Mouse (Mus musculus): ENCODE results near the gene Hacd3. TPM values are rescaled to one million over a fixed set of nuclear protein-coding genes. Genes with fewer than 3 reads are reported as not detected.
"Not testable (repeated sequence)": the region's sequence is repeated elsewhere in the genome, so short reads cannot be mapped to it uniquely, and the experiment has no call there.

Hacd3 gene
- polyA plus RNA-seq, 1 experiment from 2014 or later, result 43.9 TPM

GRCm38 (mm10) chr9:65041430-65041829, 19.9 kb upstream of the Hacd3 start:
- H3K4me2 ChIP-seq (replicated peaks; ENCODE audit: low read depth), result no peak overlapping the region
- peaks cover 76% of the 10 kb centered on the region for H3K36me3 ChIP-seq (ENCODE audit: control insufficient read depth, insufficient read depth)
- H3K27ac ChIP-seq (ENCODE audit: low read depth, low read length), result no peak overlapping the region
- H3K4me3 ChIP-seq (ENCODE audit: low read depth, low read length), result no peak overlapping the region
- peak; percentile 56 for TF ChIP-seq CTCF (IDR thresholded peaks at IDR 0.05; ENCODE audit: low read depth)
- 95% methylated on average over 5 of the region's 5 CpGs for WGBS
- H3K9me3 ChIP-seq (ENCODE audit: control insufficient read depth), result no peaks in the 10 kb centered on the region
- no peaks in the 10 kb centered on the region for H3K4me1 ChIP-seq (replicated peaks; ENCODE audit: control insufficient read depth, insufficient read depth, low read length)
- H3K27me3 ChIP-seq (replicated peaks; ENCODE audit: control insufficient read depth, insufficient read depth, low read length), result no peaks in the 10 kb centered on the region
- H3K9ac ChIP-seq (ENCODE audit: low read depth, low read length), result no peak overlapping the region
- ATAC-seq, result no peak

DNA sequence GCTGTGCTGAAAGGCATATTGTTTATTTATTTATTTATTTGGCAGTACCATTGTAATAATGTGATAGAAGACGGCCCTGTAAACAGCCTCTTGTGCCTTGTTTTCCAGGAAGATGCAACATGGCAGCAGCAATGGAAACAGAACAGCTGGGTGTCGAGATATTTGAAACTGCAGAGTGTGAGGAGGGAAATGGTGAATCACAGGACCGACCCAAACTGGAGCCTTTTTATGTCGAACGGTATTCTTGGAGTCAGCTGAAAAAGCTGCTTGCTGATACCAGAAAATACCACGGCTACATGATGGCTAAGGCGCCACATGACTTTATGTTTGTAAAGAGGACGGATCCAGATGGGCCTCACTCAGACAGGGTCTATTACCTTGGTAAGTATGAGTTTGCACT, 15.4 kb upstream of the Hacd3 start:
- no peak overlapping the region for H3K4me3 ChIP-seq (ENCODE audit: low read depth, low read length)
- no peaks in the 10 kb centered on the region for H3K27me3 ChIP-seq (replicated peaks; ENCODE audit: control insufficient read depth, insufficient read depth, low read length)
- peaks cover 44% of the 10 kb centered on the region for H3K36me3 ChIP-seq (ENCODE audit: control insufficient read depth, insufficient read depth)
- WGBS, result 79% methylated on average over 8 of the region's 8 CpGs
- H3K4me2 ChIP-seq (replicated peaks; ENCODE audit: low read depth), result no peak overlapping the region
- no peak overlapping the region for H3K9ac ChIP-seq (ENCODE audit: low read depth, low read length)
- TF ChIP-seq CTCF (IDR thresholded peaks at IDR 0.05; ENCODE audit: low read depth), result no peak
- H3K9me3 ChIP-seq (ENCODE audit: control insufficient read depth), result no peaks in the 10 kb centered on the region
- no peaks in the 10 kb centered on the region for H3K4me1 ChIP-seq (replicated peaks; ENCODE audit: control insufficient read depth, insufficient read depth, low read length)
- ATAC-seq, result no peak
- H3K27ac ChIP-seq (ENCODE audit: low read depth, low read length), result no peak overlapping the region

DNA sequence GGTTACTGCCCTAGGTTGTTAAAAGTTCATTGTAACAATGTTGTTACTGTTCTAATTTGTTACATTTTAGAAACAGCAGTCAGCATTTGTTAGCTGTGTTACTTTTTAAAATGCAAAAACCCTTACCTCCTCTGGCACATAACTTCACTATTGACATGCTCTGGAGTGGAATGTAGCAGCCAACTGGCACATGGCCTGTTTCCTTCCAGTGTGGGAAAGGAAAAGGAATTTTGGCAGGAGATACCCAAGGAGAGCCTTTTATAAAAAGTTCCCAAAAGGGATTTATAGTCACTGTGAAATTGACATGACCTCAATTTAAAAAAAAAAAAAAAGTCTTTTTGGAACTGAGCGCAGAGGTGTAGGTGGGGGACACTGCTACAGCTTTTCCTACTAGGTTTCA, 15.0 kb upstream of the Hacd3 start:
- no peaks in the 10 kb centered on the region for H3K9me3 ChIP-seq (ENCODE audit: control insufficient read depth)
- H3K27me3 ChIP-seq (replicated peaks; ENCODE audit: control insufficient read depth, insufficient read depth, low read length), result no peaks in the 10 kb centered on the region
- ATAC-seq, result no peak
- 97% methylated on average over 1 of the region's 1 CpGs for WGBS
- H3K9ac ChIP-seq (ENCODE audit: low read depth, low read length), result no peak overlapping the region
- H3K4me1 ChIP-seq (replicated peaks; ENCODE audit: control insufficient read depth, insufficient read depth, low read length), result no peaks in the 10 kb centered on the region
- no peak overlapping the region for H3K27ac ChIP-seq (ENCODE audit: low read depth, low read length)
- no peak for TF ChIP-seq CTCF (IDR thresholded peaks at IDR 0.05; ENCODE audit: low read depth)
- no peak overlapping the region for H3K4me3 ChIP-seq (ENCODE audit: low read depth, low read length)
- no peak overlapping the region for H3K4me2 ChIP-seq (replicated peaks; ENCODE audit: low read depth)
- peaks cover 42% of the 10 kb centered on the region for H3K36me3 ChIP-seq (ENCODE audit: control insufficient read depth, insufficient read depth)

- Histone ChIP-seq H3K27me3 (replicated peaks; ENCODE audit: control insufficient read depth, insufficient read depth, low read length) (no peaks in the 10 kb centered on the region), H3K9me3 (ENCODE audit: control insufficient read depth) (no peaks in the 10 kb centered on the region), H3K36me3 (ENCODE audit: control insufficient read depth, insufficient read depth) (peaks cover 6% of the 10 kb centered on the region; the same call in 1 of the 2 replicates), H3K9ac (ENCODE audit: low read depth, low read length) (peak within 1 kb of the TSS; percentile 96), H3K27ac (ENCODE audit: low read depth, low read length) (peak within 1 kb of the TSS; percentile 95), H3K4me1 (replicated peaks; ENCODE audit: control insufficient read depth, insufficient read depth, low read length) (no peaks in the 10 kb centered on the region), H3K4me3 (ENCODE audit: low read depth, low read length) (peak within 1 kb of the TSS; percentile 99), H3K4me2 (replicated peaks; ENCODE audit: low read depth) (peak within 1 kb of the TSS; percentile 80)
- peak; percentile 99 for TF ChIP-seq CTCF (IDR thresholded peaks at IDR 0.05; ENCODE audit: low read depth)
- peak; percentile 93 for ATAC-seq
- 0% methylated on average over 72 of the region's 85 CpGs for WGBS
Observed at GRCm38 (mm10) chr9:65032269-65033108, 11.0 kb upstream of the Hacd3 start, which contains the start of gene Dpp8. Dpp8 (plus strand) TSS chr9:65032414.

GRCm38 (mm10) chr9:65031894-65032268, 10.4 kb upstream of the Hacd3 start:
- no peaks in the 10 kb centered on the region for H3K9me3 ChIP-seq (ENCODE audit: control insufficient read depth)
- no peaks in the 10 kb centered on the region for H3K27me3 ChIP-seq (replicated peaks; ENCODE audit: control insufficient read depth, insufficient read depth, low read length)
- 0 out of 2 replicates have a peak overlapping the region, but pooled peaks have one; percentile 96 for H3K9ac ChIP-seq (ENCODE audit: low read depth, low read length)
- peaks cover 2% of the 10 kb centered on the region; the same call in 1 of the 2 replicates for H3K36me3 ChIP-seq (ENCODE audit: control insufficient read depth, insufficient read depth)
- no peak; the same call in 1 of the 2 replicates for ATAC-seq
- H3K4me1 ChIP-seq (replicated peaks; ENCODE audit: control insufficient read depth, insufficient read depth, low read length), result no peaks in the 10 kb centered on the region
- peak overlapping the region; percentile 80 for H3K4me2 ChIP-seq (replicated peaks; ENCODE audit: low read depth)
- H3K27ac ChIP-seq (ENCODE audit: low read depth, low read length), result 0 out of 2 replicates have a peak overlapping the region, but pooled peaks have one; percentile 95
- no peak for TF ChIP-seq CTCF (IDR thresholded peaks at IDR 0.05; ENCODE audit: low read depth)
- peak overlapping the region; percentile 99 for H3K4me3 ChIP-seq (ENCODE audit: low read depth, low read length)
- WGBS, result 35% methylated on average over 4 of the region's 4 CpGs

DNA sequence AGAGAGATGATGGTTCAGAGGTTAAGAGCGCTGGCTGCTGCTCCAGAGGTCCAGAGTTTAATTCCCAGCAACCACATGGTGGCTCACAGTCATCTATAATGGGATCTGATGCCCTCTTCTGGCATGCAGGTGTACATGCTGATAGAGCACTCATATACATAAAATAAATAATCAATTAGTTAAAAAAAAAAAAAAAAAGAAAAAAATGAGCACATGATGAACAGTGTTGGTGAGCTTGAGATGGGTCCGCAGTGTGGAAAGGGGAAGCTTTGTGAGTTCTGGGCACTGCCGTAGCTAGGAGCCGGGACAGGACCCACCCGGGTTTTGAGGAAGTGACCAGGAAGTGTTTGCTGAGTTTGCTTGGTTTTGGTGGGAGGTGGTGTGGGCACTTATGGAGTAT, 9.9 kb upstream of the Hacd3 start:
- TF ChIP-seq CTCF (IDR thresholded peaks at IDR 0.05; ENCODE audit: low read depth), result peak; percentile 31
- not testable (repeated sequence) for H3K36me3 ChIP-seq (ENCODE audit: control insufficient read depth, insufficient read depth); H3K27ac ChIP-seq (ENCODE audit: low read depth, low read length); H3K9me3 ChIP-seq (ENCODE audit: control insufficient read depth); H3K27me3 ChIP-seq (replicated peaks; ENCODE audit: control insufficient read depth, insufficient read depth, low read length); ATAC-seq; H3K4me1 ChIP-seq (replicated peaks; ENCODE audit: control insufficient read depth, insufficient read depth, low read length); H3K9ac ChIP-seq (ENCODE audit: low read depth, low read length); H3K4me2 ChIP-seq (replicated peaks; ENCODE audit: low read depth); H3K4me3 ChIP-seq (ENCODE audit: low read depth, low read length)
- 63% methylated on average over 5 of the region's 5 CpGs for WGBS

Measured in intestine, postnatal 0 days (tissue).